Mouse (Mus musculus) spleen, adult 2 months (tissue): Measurements from ENCODE around the gene Rac2. TPM values are rescaled to one million over a fixed set of nuclear protein-coding genes. Genes with fewer than 3 reads are reported as not detected.

Experiments used
- DNase-seq, 2 experiments: peaks; one replicate each; pipeline versions ENCODE4 v3.0.0 to v3.0.0-alpha.2; 2012 to 2021; ENCODE audit warnings: low spot score in 2 of 2, low read depth in 1 of 2
- H3K27ac ChIP-seq: fragments of 200-500 bp; 2 replicates; pipeline ENCODE4 v1.5.1; 2012; ENCODE audit warnings: low read length, inconsistent platforms; ENCODE audit not compliant: insufficient read depth
- H3K27me3 ChIP-seq: fragments of 200-500 bp; 2 replicates; pipeline ENCODE4 v1.6.1; 2012; ENCODE audit warnings: mild to moderate bottlenecking, moderate library complexity, low read length, inconsistent platforms; ENCODE audit not compliant: control insufficient read depth, insufficient read depth
- H3K36me3 ChIP-seq: fragments of 200-500 bp; 2 replicates; pipeline ENCODE4 v1.6.1; 2012; ENCODE audit warnings: mild to moderate bottlenecking, low read length, inconsistent platforms; ENCODE audit not compliant: control insufficient read depth, insufficient read depth
- H3K4me1 ChIP-seq: fragments of 200-500 bp; 2 replicates; pipeline ENCODE4 v1.6.1; 2011; ENCODE audit warnings: inconsistent platforms; ENCODE audit not compliant: control insufficient read depth, insufficient read depth, insufficient read length
- H3K4me3 ChIP-seq: fragments of 200-500 bp; 2 replicates; pipeline ENCODE4 v1.5.1; 2011; ENCODE audit warnings: mild to moderate bottlenecking, inconsistent platforms; ENCODE audit not compliant: insufficient read depth, insufficient read length; ENCODE audit errors: extremely low read depth
- CTCF ChIP-seq: fragments of 200-500 bp; IDR thresholded peaks from 2 replicates; pipeline ENCODE4 v1.5.1; 2011; ENCODE audit warnings: mild to moderate bottlenecking, inconsistent platforms; ENCODE audit not compliant: insufficient read depth, insufficient read length, insufficient replicate concordance; ENCODE audit errors: extremely low read depth
- POLR2A ChIP-seq: fragments of 200-500 bp; IDR thresholded peaks from 2 replicates; pipeline ENCODE4 v1.6.1; 2011; ENCODE audit warnings: low read depth, low read length, inconsistent platforms
- WGBS: fragments of 180-500 bp; shearing (Covaris S2); methylation state at CpG from one replicate; pipeline ENCODE4 v1.1.7; 2018; 5-methylcytosine and 5-hydroxymethylcytosine counted together
- polyA plus RNA-seq: library from polyadenylated mRNA; depleted of rRNA; stranded (reverse); fragments of >200 nt; gene quantifications from 2 replicates; pipeline ENCODE4 v1.2.3, GENCODE M21; 2012; rRNA removed

Gene Rac2
- polyA plus RNA-seq, 1 experiment, result 2,027 TPM

DNA sequence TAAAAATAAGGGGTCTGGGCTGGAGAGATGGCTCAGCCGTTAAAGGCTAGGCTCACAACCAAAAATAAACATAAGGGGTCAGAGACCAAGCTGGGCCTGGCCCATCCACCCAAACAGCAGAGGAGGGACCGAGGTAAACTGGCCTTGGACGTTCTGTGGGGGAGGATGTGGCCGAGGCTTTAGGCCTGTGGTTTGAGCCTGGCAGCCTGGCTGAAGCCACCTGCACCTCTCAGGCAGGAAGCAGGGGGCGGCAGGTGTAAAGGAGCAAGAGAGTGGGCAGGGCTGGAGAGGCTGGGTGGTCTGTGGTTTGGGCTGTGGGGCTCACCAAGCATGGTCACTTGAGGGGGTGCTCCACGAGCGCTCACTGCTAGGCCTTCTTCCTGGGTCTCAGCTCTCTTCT lies 60.6 kb downstream of the Rac2 start:
- no peak for TF ChIP-seq POLR2A
- no peak for TF ChIP-seq CTCF
- no peak for DNase-seq
- Histone ChIP-seq H3K27ac (0 out of 2 replicates have a peak overlapping the region, but pooled peaks have one; percentile 25), H3K4me1 (peaks cover 14% of the 10 kb centered on the region; the same call in 1 of the 2 replicates), H3K36me3 (no peaks in the 10 kb centered on the region), H3K4me3 (no peak overlapping the region), H3K27me3 (no peaks in the 10 kb centered on the region)
- WGBS, result 29% methylated on average over 7 of the region's 7 CpGs

DNA sequence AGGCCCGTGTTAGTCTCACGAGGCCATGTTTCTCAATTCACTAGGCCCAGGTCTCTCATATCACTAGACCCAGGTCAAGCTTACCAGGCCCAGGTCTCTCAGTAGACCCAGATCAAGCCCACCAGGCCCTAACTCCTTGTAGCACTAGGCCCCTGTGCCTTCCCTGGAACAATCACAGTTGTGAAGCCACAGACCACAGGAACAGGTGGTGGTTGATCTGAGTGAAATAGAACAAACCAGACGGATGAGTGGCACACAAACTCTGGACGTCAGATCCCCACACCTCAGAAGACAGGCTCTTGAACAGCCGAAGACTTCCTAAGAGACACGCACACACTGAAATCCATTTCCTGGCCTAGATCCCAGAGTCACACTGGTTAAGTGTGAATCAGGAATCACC lies 61.8 kb downstream of the Rac2 start:
- no peak for DNase-seq
- WGBS, result 56% methylated on average over 6 of the region's 6 CpGs
- H3K27ac ChIP-seq, result peak overlapping the region; percentile 42
- H3K36me3 ChIP-seq, result no peaks in the 10 kb centered on the region
- H3K4me3 ChIP-seq, result no peak overlapping the region
- no peaks in the 10 kb centered on the region for H3K27me3 ChIP-seq
- TF ChIP-seq CTCF, result no peak
- TF ChIP-seq POLR2A, result no peak
- peaks cover 14% of the 10 kb centered on the region; the same call in 1 of the 2 replicates for H3K4me1 ChIP-seq

DNA sequence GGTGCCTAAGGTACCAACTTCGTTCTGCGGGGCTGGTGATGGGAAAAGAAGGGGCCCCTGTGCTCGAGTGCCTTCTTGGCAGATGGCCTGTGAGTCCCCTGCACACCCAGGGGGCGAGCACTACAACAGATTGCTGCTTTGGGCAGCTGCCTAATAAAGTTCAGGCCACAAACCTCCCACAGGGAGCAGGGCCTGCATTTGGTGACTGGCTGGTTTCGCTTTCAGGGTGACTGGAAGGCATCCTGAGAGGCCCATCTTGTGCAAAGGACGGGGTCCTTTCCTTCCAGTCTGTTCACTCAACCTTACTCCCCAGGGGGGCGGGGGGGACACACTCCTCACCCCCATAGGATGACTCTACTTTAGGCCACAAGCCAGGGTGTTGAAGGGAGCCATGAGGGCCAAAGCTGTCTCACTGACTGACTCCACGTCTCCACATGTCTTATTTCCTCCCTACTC lies 62.4 kb downstream of the Rac2 start:
- no peak for DNase-seq
- TF ChIP-seq POLR2A, result no peak
- no peak for TF ChIP-seq CTCF
- no peaks in the 10 kb centered on the region for H3K27me3 ChIP-seq
- no peaks in the 10 kb centered on the region for H3K36me3 ChIP-seq
- peaks cover 14% of the 10 kb centered on the region; the same call in 1 of the 2 replicates for H3K4me1 ChIP-seq
- no peak overlapping the region for H3K4me3 ChIP-seq
- WGBS, result 23% methylated on average over 8 of the region's 8 CpGs
- peak overlapping the region; percentile 42 for H3K27ac ChIP-seq

GRCm38 (mm10) chr15:78509297-78509899 lies 63.2 kb downstream of the Rac2 start:
- 81% methylated on average over 12 of the region's 12 CpGs for WGBS
- DNase-seq, result no peak
- TF ChIP-seq POLR2A (no peak), CTCF (no peak)

More at GRCm38 (mm10) chr15:78509297-78509899, 63.2 kb downstream of the Rac2 start:
- H3K4me3 ChIP-seq, result no peak overlapping the region
- H3K36me3 ChIP-seq, result no peaks in the 10 kb centered on the region
- peaks cover 11% of the 10 kb centered on the region; the same call in 1 of the 2 replicates for H3K4me1 ChIP-seq
- no peaks in the 10 kb centered on the region for H3K27me3 ChIP-seq
- H3K27ac ChIP-seq, result no peak overlapping the region

Other genes starting within 250 kb of the Rac2 start
- 39.5 and 44.9 TPM in 2 replicates for gene Csf2rb, start 247.0 kb downstream of the Rac2 start, polyA plus RNA-seq
- gene Tex33, start 176.9 kb downstream of the Rac2 start, polyA plus RNA-seq, result not detected in 2 replicates
- gene Tst, start 166.9 kb downstream of the Rac2 start, polyA plus RNA-seq, result 16.3 and 16.8 TPM in 2 replicates
- 97.7 and 117 TPM in 2 replicates for gene Mpst, start 166.4 kb downstream of the Rac2 start, polyA plus RNA-seq
- 61.5 and 85.3 TPM in 2 replicates for gene Kctd17, start 144.2 kb downstream of the Rac2 start, polyA plus RNA-seq
- 0.21 and 0.35 TPM in 2 replicates for gene Tmprss6, start 104.1 kb downstream of the Rac2 start, polyA plus RNA-seq
- 63.5 and 84.1 TPM in 2 replicates for gene Il2rb, start 77.5 kb downstream of the Rac2 start, polyA plus RNA-seq
- gene C1qtnf6, start 41.4 kb downstream of the Rac2 start, polyA plus RNA-seq, result 22.9 and 23.6 TPM in 2 replicates
- gene Sstr3, start 28.1 kb downstream of the Rac2 start, polyA plus RNA-seq, result 0.26 TPM in 1 of 2 replicates, not detected in the other
- 136 and 148 TPM in 2 replicates for gene Cyth4, start 24.3 kb upstream of the Rac2 start, polyA plus RNA-seq
- gene Elfn2, start 146.0 kb upstream of the Rac2 start, polyA plus RNA-seq, result 0.20 and 0.29 TPM in 2 replicates
- 66.0 and 78.6 TPM in 2 replicates for gene Mfng, start 200.7 kb upstream of the Rac2 start, polyA plus RNA-seq
- gene Card10, start 230.3 kb upstream of the Rac2 start, polyA plus RNA-seq, result 6.4 and 7.4 TPM in 2 replicates